Mouse (Mus musculus) embryo, embryonic 10 days (tissue): ENCODE data around the gene Klhl11.

Source experiments
- DNase-seq: peaks from one replicate; pipeline ENCODE4 v3.0.0-alpha.2; 2015; ENCODE audit warnings: low spot score

The Klhl11 gene

GRCm38 (mm10) chr11:100413541-100413940 lies 59.0 kb downstream of the Klhl11 start:
- no peak for DNase-seq
